Mouse (Mus musculus): ENCODE results near the gene Dhdds. TPM values are rescaled to one million over a fixed set of nuclear protein-coding genes. Genes with fewer than 3 reads are reported as not detected.
"Not testable (repeated sequence)": the region's sequence is repeated elsewhere in the genome, so short reads cannot be mapped to it uniquely, and the experiment has no call there.

The Dhdds gene
- polyA plus RNA-seq, 1 experiment from 2014 or later, result 23.8 TPM

DNA sequence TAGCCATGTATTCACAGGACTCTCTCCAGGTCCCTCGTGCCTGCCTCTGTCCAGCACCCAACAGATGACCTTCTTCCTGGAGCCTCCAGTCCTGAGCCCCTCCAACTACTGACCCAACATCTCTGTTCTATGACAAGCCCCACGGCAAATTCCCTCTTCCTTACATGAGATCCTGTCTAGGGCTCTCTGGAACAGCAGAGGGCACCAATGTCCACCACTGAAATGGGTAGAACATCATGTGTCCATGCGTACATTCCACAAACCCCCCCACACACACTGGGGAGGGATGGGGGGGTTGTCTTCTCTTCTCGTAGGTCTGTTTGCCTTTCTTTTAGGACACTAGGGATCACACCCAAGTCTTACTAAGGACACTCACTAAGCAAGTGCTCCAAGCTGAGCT lies 10.7 kb downstream of the Dhdds start:
- Histone ChIP-seq H3K36me3 (ENCODE audit: insufficient read depth, low read length) (peaks cover 28% of the 10 kb centered on the region), H3K4me3 (ENCODE audit: low read depth, low read length) (no peak overlapping the region), H3K4me1 (ENCODE audit: insufficient read depth, low read depth, low read length) (no peaks in the 10 kb centered on the region), H3K9me3 (ENCODE audit: low read length) (no peaks in the 10 kb centered on the region), H3K27ac (ENCODE audit: low read length) (no peak overlapping the region), H3K4me2 (replicated peaks; ENCODE audit: low read depth, low read length) (no peak overlapping the region), H3K27me3 (replicated peaks; ENCODE audit: insufficient read depth, low read length) (no peaks in the 10 kb centered on the region), H3K9ac (replicated peaks; ENCODE audit: low read depth) (no peak overlapping the region)
- 60% methylated on average over 4 of the region's 4 CpGs for WGBS
- DNase-seq (ENCODE audit: low spot score) (no peak), ATAC-seq (no peak)
- TF ChIP-seq CTCF (IDR thresholded peaks at IDR 0.05) (peak; percentile 29; the same call in 1 of the 2 replicates), EP300 (IDR thresholded peaks at IDR 0.05) (no peak)

DNA sequence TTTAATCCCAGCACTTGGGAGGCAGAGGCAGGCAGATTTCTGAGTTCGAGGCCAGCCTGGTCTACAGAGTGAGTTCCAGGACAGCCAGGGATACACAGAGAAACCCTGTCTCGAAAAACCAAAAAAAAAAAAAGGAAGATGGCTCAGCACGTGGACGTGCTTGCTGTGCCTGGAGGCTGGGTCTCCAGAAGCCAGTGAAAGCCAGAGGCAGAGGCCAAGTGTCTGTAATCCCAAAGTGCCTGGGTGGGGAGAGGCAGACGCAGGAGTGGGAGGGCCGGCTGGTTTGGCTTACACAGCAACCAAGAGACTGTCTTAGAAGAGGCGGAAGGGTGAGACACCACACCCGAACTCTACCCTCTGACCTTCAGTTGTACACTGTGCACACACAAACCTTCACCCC lies 12.4 kb downstream of the Dhdds start:
- whole genome bisulfite sequencing, result 89% methylated on average over 8 of the region's 8 CpGs
- DNase-seq (ENCODE audit: low spot score); H3K4me3 ChIP-seq (ENCODE audit: low read depth, low read length); H3K27me3 ChIP-seq (replicated peaks; ENCODE audit: insufficient read depth, low read length); ATAC-seq; H3K9me3 ChIP-seq (ENCODE audit: low read length); H3K9ac ChIP-seq (replicated peaks; ENCODE audit: low read depth); H3K4me2 ChIP-seq (replicated peaks; ENCODE audit: low read depth, low read length); H3K27ac ChIP-seq (ENCODE audit: low read length); H3K4me1 ChIP-seq (ENCODE audit: insufficient read depth, low read depth, low read length): not testable (repeated sequence)
- H3K36me3 ChIP-seq (ENCODE audit: insufficient read depth, low read length), result peaks cover 13% of the 10 kb centered on the region

DNA sequence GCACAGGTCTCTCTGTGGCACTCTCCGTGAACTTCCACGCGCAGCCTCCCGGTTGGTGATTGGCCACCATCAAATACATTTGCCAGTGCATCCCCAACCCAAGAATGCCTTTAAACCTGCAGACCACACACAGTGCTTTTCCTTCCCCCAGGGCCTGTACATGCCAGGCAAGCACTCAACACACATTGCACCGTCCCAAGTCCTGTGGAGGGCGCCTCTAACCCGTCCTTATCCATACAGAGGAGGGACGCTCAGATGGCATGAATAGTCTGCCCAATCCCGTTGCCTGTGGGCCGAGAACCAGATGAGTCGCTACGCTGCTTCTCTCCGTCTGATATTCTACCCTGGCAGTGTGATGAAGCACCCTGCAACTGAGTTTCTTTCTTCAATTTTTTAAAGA lies 17.8 kb downstream of the Dhdds start:
- TF ChIP-seq EP300 (IDR thresholded peaks at IDR 0.05) (no peak), CTCF (IDR thresholded peaks at IDR 0.05) (no peak)
- no peak for DNase-seq (ENCODE audit: low spot score)
- Histone ChIP-seq H3K27ac (ENCODE audit: low read length) (no peak overlapping the region), H3K36me3 (ENCODE audit: insufficient read depth, low read length) (peaks cover 16% of the 10 kb centered on the region), H3K4me1 (ENCODE audit: insufficient read depth, low read depth, low read length) (no peaks in the 10 kb centered on the region), H3K27me3 (replicated peaks; ENCODE audit: insufficient read depth, low read length) (no peaks in the 10 kb centered on the region), H3K9me3 (ENCODE audit: low read length) (no peaks in the 10 kb centered on the region), H3K4me2 (replicated peaks; ENCODE audit: low read depth, low read length) (no peak overlapping the region), H3K4me3 (ENCODE audit: low read depth, low read length) (no peak overlapping the region), H3K9ac (replicated peaks; ENCODE audit: low read depth) (no peak overlapping the region)
- ATAC-seq, result no peak
- WGBS, result 87% methylated on average over 13 of the region's 13 CpGs

DNA sequence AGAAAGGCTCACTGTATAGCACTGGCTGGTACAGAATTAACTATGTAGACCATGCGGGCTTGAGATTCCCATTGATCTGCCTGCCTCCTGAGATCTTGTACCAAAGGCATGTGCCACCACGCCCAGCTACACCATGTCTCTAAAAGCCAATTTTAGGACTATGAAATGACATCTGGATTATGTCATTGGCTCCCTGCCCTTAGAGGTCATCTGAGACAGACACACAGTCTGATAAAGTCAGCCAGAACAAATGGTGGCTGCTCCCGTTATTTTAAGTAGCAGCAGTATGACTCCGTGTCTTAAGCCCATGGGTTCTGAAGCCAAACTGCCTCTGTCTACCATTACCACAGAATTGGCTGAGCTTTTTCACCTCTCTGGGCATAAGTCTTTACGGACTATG lies 20.2 kb downstream of the Dhdds start:
- Histone ChIP-seq H3K4me3 (ENCODE audit: low read depth, low read length) (no peak overlapping the region), H3K4me2 (replicated peaks; ENCODE audit: low read depth, low read length) (no peak overlapping the region), H3K27ac (ENCODE audit: low read length) (no peak overlapping the region), H3K27me3 (replicated peaks; ENCODE audit: insufficient read depth, low read length) (no peaks in the 10 kb centered on the region), H3K9me3 (ENCODE audit: low read length) (no peaks in the 10 kb centered on the region), H3K36me3 (ENCODE audit: insufficient read depth, low read length) (peaks cover 16% of the 10 kb centered on the region), H3K9ac (replicated peaks; ENCODE audit: low read depth) (no peak overlapping the region), H3K4me1 (ENCODE audit: insufficient read depth, low read depth, low read length) (no peaks in the 10 kb centered on the region)
- no peak for DNase-seq (ENCODE audit: low spot score)
- TF ChIP-seq CTCF (IDR thresholded peaks at IDR 0.05) (no peak), EP300 (IDR thresholded peaks at IDR 0.05) (no peak)
- ATAC-seq, result no peak
- WGBS, result 84% methylated on average over 5 of the region's 5 CpGs

DNA sequence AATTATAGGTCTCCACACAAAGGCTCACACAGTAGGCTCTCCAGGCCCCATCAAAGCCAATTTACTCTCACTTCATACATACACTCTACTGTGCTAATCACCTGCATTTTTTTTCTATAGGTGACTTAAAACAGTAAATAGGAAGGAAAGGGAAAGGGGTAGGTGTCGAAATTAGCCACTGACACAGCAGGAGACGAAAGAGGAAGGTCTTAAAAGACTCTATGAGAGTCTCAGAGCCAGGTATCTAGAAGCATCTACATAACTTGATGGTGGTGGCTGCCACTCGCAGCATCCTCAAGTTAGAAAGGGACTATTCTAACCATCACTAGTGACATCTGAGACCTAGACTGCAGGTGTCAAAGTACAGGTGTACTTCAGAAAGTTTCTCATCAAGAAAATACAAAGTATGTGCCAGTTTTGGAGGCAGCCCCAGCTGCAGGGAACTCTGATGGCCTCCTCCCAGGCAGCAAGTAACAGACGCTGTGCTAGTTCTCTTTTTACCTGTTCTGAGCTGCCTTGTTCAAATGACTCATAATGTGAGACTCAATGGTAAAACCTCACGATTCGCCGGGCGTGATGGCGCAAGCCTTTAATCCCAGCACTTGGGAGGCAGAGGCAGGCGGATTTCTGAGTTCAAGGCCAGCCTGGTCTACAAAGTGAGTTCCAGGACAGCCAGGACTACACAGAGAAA lies 22.6 kb downstream of the Dhdds start:
- Histone ChIP-seq H3K36me3 (ENCODE audit: insufficient read depth, low read length) (peaks cover 15% of the 10 kb centered on the region), H3K4me1 (ENCODE audit: insufficient read depth, low read depth, low read length) (no peaks in the 10 kb centered on the region), H3K27me3 (replicated peaks; ENCODE audit: insufficient read depth, low read length) (no peaks in the 10 kb centered on the region), H3K9me3 (ENCODE audit: low read length) (no peaks in the 10 kb centered on the region), H3K9ac (replicated peaks; ENCODE audit: low read depth) (no peak overlapping the region), H3K27ac (ENCODE audit: low read length) (no peak overlapping the region), H3K4me2 (replicated peaks; ENCODE audit: low read depth, low read length) (no peak overlapping the region), H3K4me3 (ENCODE audit: low read depth, low read length) (no peak overlapping the region)
- ATAC-seq (no peak), DNase-seq (ENCODE audit: low spot score) (no peak)
- 93% methylated on average over 10 of the region's 10 CpGs for WGBS
- TF ChIP-seq EP300 (IDR thresholded peaks at IDR 0.05) (no peak), CTCF (IDR thresholded peaks at IDR 0.05) (no peak)

DNA sequence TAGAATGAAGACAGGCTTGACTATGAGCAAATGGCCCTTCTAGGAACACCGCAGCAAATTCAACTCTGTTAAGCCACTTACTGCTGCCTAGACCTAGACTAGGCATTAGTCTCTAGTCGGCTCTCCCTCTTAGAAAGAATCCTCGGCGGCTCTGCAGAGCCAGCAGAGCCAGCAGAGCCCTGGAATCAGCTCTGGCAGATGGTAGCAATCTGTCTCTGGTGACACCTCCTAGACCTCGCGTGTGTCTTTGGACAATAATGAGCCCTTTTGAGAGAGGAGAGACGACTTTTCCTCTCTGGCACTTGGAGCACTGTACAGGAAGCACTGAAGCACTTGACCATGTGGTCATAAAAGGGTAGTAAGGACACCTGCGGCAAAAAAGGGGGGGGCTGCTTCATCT lies 29.0 kb downstream of the Dhdds start:
- ATAC-seq, result no peak
- Histone ChIP-seq H3K4me1 (ENCODE audit: insufficient read depth, low read depth, low read length) (peaks cover 7% of the 10 kb centered on the region; the same call in 1 of the 2 replicates), H3K27me3 (replicated peaks; ENCODE audit: insufficient read depth, low read length) (no peaks in the 10 kb centered on the region), H3K4me2 (replicated peaks; ENCODE audit: low read depth, low read length) (no peak overlapping the region), H3K27ac (ENCODE audit: low read length) (no peak overlapping the region), H3K36me3 (ENCODE audit: insufficient read depth, low read length) (no peaks in the 10 kb centered on the region), H3K9ac (replicated peaks; ENCODE audit: low read depth) (no peak overlapping the region), H3K9me3 (ENCODE audit: low read length) (no peaks in the 10 kb centered on the region), H3K4me3 (ENCODE audit: low read depth, low read length) (no peak overlapping the region)
- no peak for TF ChIP-seq EP300 (IDR thresholded peaks at IDR 0.05)
- TF ChIP-seq CTCF (IDR thresholded peaks at IDR 0.05), result no peak
- no peak for DNase-seq (ENCODE audit: low spot score)
- 79% methylated on average over 8 of the region's 8 CpGs for WGBS

DNA sequence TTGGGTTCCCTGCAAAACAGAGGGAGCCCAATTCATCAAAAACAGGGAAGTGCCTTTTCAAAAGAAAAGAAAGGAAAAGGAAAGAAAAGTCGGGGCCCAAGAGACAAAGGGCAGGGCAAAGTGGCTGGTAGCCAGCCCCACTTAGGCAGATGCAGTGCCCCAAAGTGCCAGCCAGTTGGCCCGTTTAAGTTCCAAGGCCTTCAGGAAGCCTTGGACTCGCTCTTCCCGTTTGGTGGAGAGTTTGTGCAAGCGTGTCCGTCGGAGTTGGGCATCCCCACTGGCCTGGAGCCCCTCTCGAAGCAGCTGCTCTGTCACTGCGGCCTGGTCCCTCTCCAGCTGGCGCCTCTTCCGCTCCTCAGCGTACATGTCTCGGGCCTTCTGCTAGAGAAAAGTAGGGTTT lies 29.8 kb downstream of the Dhdds start:
- TF ChIP-seq EP300 (IDR thresholded peaks at IDR 0.05), result no peak
- TF ChIP-seq CTCF (IDR thresholded peaks at IDR 0.05), result no peak
- H3K4me3 ChIP-seq (ENCODE audit: low read depth, low read length), result no peak overlapping the region
- H3K27ac ChIP-seq (ENCODE audit: low read length), result no peak overlapping the region
- no peaks in the 10 kb centered on the region for H3K27me3 ChIP-seq (replicated peaks; ENCODE audit: insufficient read depth, low read length)
- no peak overlapping the region for H3K4me2 ChIP-seq (replicated peaks; ENCODE audit: low read depth, low read length)
- ATAC-seq (no peak), DNase-seq (ENCODE audit: low spot score) (no peak)
- H3K9me3 ChIP-seq (ENCODE audit: low read length), result no peaks in the 10 kb centered on the region
- 77% methylated on average over 13 of the region's 13 CpGs for WGBS
- no peak overlapping the region for H3K9ac ChIP-seq (replicated peaks; ENCODE audit: low read depth)
- no peaks in the 10 kb centered on the region for H3K36me3 ChIP-seq (ENCODE audit: insufficient read depth, low read length)
- H3K4me1 ChIP-seq (ENCODE audit: insufficient read depth, low read depth, low read length), result peaks cover 13% of the 10 kb centered on the region; the same call in 1 of the 2 replicates
